Mouse (Mus musculus) heart, embryonic 12.5 days (tissue): ENCODE measurements around the gene 1700003F12Rik. TPM values are rescaled to one million over a fixed set of nuclear protein-coding genes. Genes with fewer than 3 reads are reported as not detected.

ENCODE experiments used
- ATAC-seq: fragments of 200-750 bp; cut with Nextera tagmentation; 2 replicates; pipeline ENCODE4 v1.8.0; 2017; ENCODE audit warnings: moderate TSS enrichment, moderate library complexity; ENCODE audit not compliant: insufficient number of reproducible peaks, low FRiP score
- H3K27ac ChIP-seq: fragments of 300-500 bp; sonication (generic); 2 replicates; pipeline ENCODE4 v1.5.1; 2016; ENCODE audit warnings: mild to moderate bottlenecking, moderate library complexity; ENCODE audit not compliant: poor library complexity, severe bottlenecking
- H3K27me3 ChIP-seq: fragments of 300-500 bp; sonication (generic); replicated peaks from 2 replicates; pipeline ENCODE4 v1.6.1; 2016; ENCODE audit warnings: mild to moderate bottlenecking, moderate library complexity
- H3K36me3 ChIP-seq: fragments of 300-500 bp; sonication (generic); 2 replicates; pipeline ENCODE4 v1.6.1; 2016; ENCODE audit warnings: mild to moderate bottlenecking, moderate library complexity
- H3K4me1 ChIP-seq: fragments of 300-500 bp; sonication (generic); replicated peaks from 2 replicates; pipeline ENCODE4 v1.6.1; 2016; ENCODE audit warnings: mild to moderate bottlenecking
- H3K4me2 ChIP-seq: fragments of 300-500 bp; sonication (generic); 2 replicates; pipeline ENCODE4 v1.6.1; 2016; ENCODE audit warnings: mild to moderate bottlenecking, moderate library complexity
- H3K4me3 ChIP-seq: fragments of 300-500 bp; sonication (generic); 2 replicates; pipeline ENCODE4 v1.5.1; 2016; ENCODE audit warnings: mild to moderate bottlenecking
- H3K9ac ChIP-seq: fragments of 300-500 bp; sonication (generic); 2 replicates; pipeline ENCODE4 v1.6.1; 2016; ENCODE audit warnings: mild to moderate bottlenecking, moderate library complexity
- H3K9me3 ChIP-seq: fragments of 300-500 bp; sonication (generic); replicated peaks from 2 replicates; pipeline ENCODE4 v1.6.1; 2016; ENCODE audit warnings: mild to moderate bottlenecking, moderate library complexity
- WGBS: fragments of 180-500 bp; shearing (Covaris S2); methylation state at CpG from one replicate; pipeline ENCODE4 v1.1.7; 2016; 5-methylcytosine and 5-hydroxymethylcytosine counted together
- polyA plus RNA-seq: library from polyadenylated mRNA; unstranded; fragments of >200 nt; fragmentation: Nextera tagmentation; extraction: Ambion mirVana; gene quantifications from 2 replicates; pipeline ENCODE4 v1.2.1, GENCODE M21; 2016

Gene 1700003F12Rik
- polyA plus RNA-seq, 1 experiment from 2014 or later, result 0.78 TPM

GRCm38 (mm10) chr2:154565562-154565961 is 18.7 kb downstream of the 1700003F12Rik start:
- ATAC-seq, result no peak
- H3K27ac ChIP-seq, result no peak overlapping the region
- H3K4me1 ChIP-seq, result peaks cover 32% of the 10 kb centered on the region
- 80% methylated on average over 3 of the region's 3 CpGs for whole genome bisulfite sequencing
- H3K36me3 ChIP-seq, result peaks cover 31% of the 10 kb centered on the region
- no peaks in the 10 kb centered on the region for H3K27me3 ChIP-seq
- H3K4me3 ChIP-seq, result no peak overlapping the region
- no peak overlapping the region for H3K4me2 ChIP-seq
- no peaks in the 10 kb centered on the region for H3K9me3 ChIP-seq
- 0 out of 2 replicates have a peak overlapping the region, but pooled peaks have one; percentile 8 for H3K9ac ChIP-seq

- no peak overlapping the region for H3K4me3 ChIP-seq
- H3K27me3 ChIP-seq, result no peaks in the 10 kb centered on the region
- H3K9ac ChIP-seq, result no peak overlapping the region
- H3K9me3 ChIP-seq, result no peaks in the 10 kb centered on the region
- no peak for ATAC-seq
- H3K4me2 ChIP-seq, result no peak overlapping the region
- peaks cover 36% of the 10 kb centered on the region for H3K4me1 ChIP-seq
- no peak overlapping the region for H3K27ac ChIP-seq
- WGBS, result 67% methylated on average over 8 of the region's 8 CpGs
- H3K36me3 ChIP-seq, result peaks cover 24% of the 10 kb centered on the region
These were observed 19.8 kb downstream of the 1700003F12Rik start for GRCm38 (mm10) chr2:154566641-154567040.

GRCm38 (mm10) chr2:154567766-154568165 is 20.9 kb downstream of the 1700003F12Rik start:
- Histone ChIP-seq H3K27me3 (no peaks in the 10 kb centered on the region), H3K4me3 (peak overlapping the region; percentile 93), H3K27ac (no peak overlapping the region), H3K4me1 (peaks cover 36% of the 10 kb centered on the region), H3K9me3 (no peaks in the 10 kb centered on the region), H3K36me3 (peaks cover 17% of the 10 kb centered on the region), H3K9ac (no peak overlapping the region; the same call in 1 of the 2 replicates), H3K4me2 (peak overlapping the region; percentile 86)
- ATAC-seq, result no peak
- WGBS, result 78% methylated on average over 2 of the region's 2 CpGs

GRCm38 (mm10) chr2:154568329-154569070 is 21.6 kb downstream of the 1700003F12Rik start:
- Histone ChIP-seq H3K4me3 (peak overlapping the region; percentile 93), H3K36me3 (peaks cover 9% of the 10 kb centered on the region), H3K9me3 (no peaks in the 10 kb centered on the region), H3K4me1 (peaks cover 36% of the 10 kb centered on the region), H3K9ac (peak overlapping the region; percentile 84), H3K27me3 (no peaks in the 10 kb centered on the region), H3K4me2 (peak overlapping the region; percentile 86), H3K27ac (peak overlapping the region; percentile 74)
- 20% methylated on average over 10 of the region's 10 CpGs for WGBS
- no peak for ATAC-seq

GRCm38 (mm10) chr2:154569071-154569748 is 22.3 kb downstream of the 1700003F12Rik start:
- peak overlapping the region; percentile 86 for H3K4me2 ChIP-seq
- peak overlapping the region; percentile 74 for H3K27ac ChIP-seq
- WGBS, result under 1% methylated on average over 70 of the region's 70 CpGs
- H3K9me3 ChIP-seq, result no peaks in the 10 kb centered on the region
- no peaks in the 10 kb centered on the region for H3K27me3 ChIP-seq
- H3K4me3 ChIP-seq, result peak overlapping the region; percentile 93
- H3K9ac ChIP-seq, result peak overlapping the region; percentile 84
- H3K4me1 ChIP-seq, result peaks cover 36% of the 10 kb centered on the region
- ATAC-seq, result peak; percentile 87
- H3K36me3 ChIP-seq, result peaks cover 2% of the 10 kb centered on the region

- Histone ChIP-seq H3K36me3 (no peaks in the 10 kb centered on the region), H3K27ac (peak within 1 kb of the TSS; percentile 74), H3K4me1 (peaks cover 36% of the 10 kb centered on the region), H3K27me3 (no peaks in the 10 kb centered on the region), H3K4me2 (peak within 1 kb of the TSS; percentile 86), H3K9ac (peak within 1 kb of the TSS; percentile 84), H3K9me3 (no peaks in the 10 kb centered on the region), H3K4me3 (peak within 1 kb of the TSS; percentile 93)
- peak; percentile 98 for ATAC-seq
- WGBS, result under 1% methylated on average over 35 of the region's 44 CpGs
These were observed 23.0 kb downstream of the 1700003F12Rik start, which contains the start of gene E2f1 for GRCm38 (mm10) chr2:154569836-154570286. Gene E2f1, minus strand, starts transcription at chr2:154569892.

- H3K4me1 ChIP-seq, result peaks cover 35% of the 10 kb centered on the region
- H3K4me2 ChIP-seq, result peak overlapping the region; percentile 86; the same call in 1 of the 2 replicates
- no peaks in the 10 kb centered on the region for H3K27me3 ChIP-seq
- 70% methylated on average over 4 of the region's 4 CpGs for WGBS
- H3K9me3 ChIP-seq, result no peaks in the 10 kb centered on the region
- H3K9ac ChIP-seq, result no peak overlapping the region
- no peaks in the 10 kb centered on the region for H3K36me3 ChIP-seq
- no peak overlapping the region for H3K27ac ChIP-seq
- ATAC-seq, result no peak
- H3K4me3 ChIP-seq, result 0 out of 2 replicates have a peak overlapping the region, but pooled peaks have one; percentile 93
These were observed 23.8 kb downstream of the 1700003F12Rik start for GRCm38 (mm10) chr2:154570666-154571065.

GRCm38 (mm10) chr2:154571266-154571665 is 24.4 kb downstream of the 1700003F12Rik start:
- Histone ChIP-seq H3K9me3 (no peaks in the 10 kb centered on the region), H3K4me3 (no peak overlapping the region), H3K27me3 (no peaks in the 10 kb centered on the region), H3K9ac (no peak overlapping the region), H3K36me3 (no peaks in the 10 kb centered on the region), H3K27ac (no peak overlapping the region), H3K4me1 (peaks cover 29% of the 10 kb centered on the region), H3K4me2 (no peak overlapping the region)
- ATAC-seq, result no peak
- WGBS, result 76% methylated on average over 4 of the region's 4 CpGs

GRCm38 (mm10) chr2:154571976-154572375 is 25.1 kb downstream of the 1700003F12Rik start:
- peaks cover 22% of the 10 kb centered on the region for H3K4me1 ChIP-seq
- no peaks in the 10 kb centered on the region for H3K36me3 ChIP-seq
- ATAC-seq, result no peak
- H3K4me3 ChIP-seq, result no peak overlapping the region
- no peaks in the 10 kb centered on the region for H3K27me3 ChIP-seq
- no peak overlapping the region for H3K4me2 ChIP-seq
- WGBS, result 77% methylated on average over 8 of the region's 8 CpGs
- H3K27ac ChIP-seq, result no peak overlapping the region
- H3K9ac ChIP-seq, result no peak overlapping the region
- no peaks in the 10 kb centered on the region for H3K9me3 ChIP-seq

GRCm38 (mm10) chr2:154572996-154573395 is 26.1 kb downstream of the 1700003F12Rik start:
- ATAC-seq, result no peak
- Histone ChIP-seq H3K4me1 (peaks cover 18% of the 10 kb centered on the region), H3K9ac (no peak overlapping the region), H3K4me2 (no peak overlapping the region), H3K36me3 (no peaks in the 10 kb centered on the region), H3K27me3 (no peaks in the 10 kb centered on the region), H3K4me3 (no peak overlapping the region), H3K9me3 (no peaks in the 10 kb centered on the region), H3K27ac (no peak overlapping the region)
- 75% methylated on average over 3 of the region's 3 CpGs for WGBS

- H3K4me3 ChIP-seq, result no peak overlapping the region
- no peaks in the 10 kb centered on the region for H3K36me3 ChIP-seq
- no peaks in the 10 kb centered on the region for H3K9me3 ChIP-seq
- H3K9ac ChIP-seq, result no peak overlapping the region
- H3K27ac ChIP-seq, result no peak overlapping the region
- 71% methylated on average over 7 of the region's 7 CpGs for WGBS
- H3K4me1 ChIP-seq, result peaks cover 8% of the 10 kb centered on the region
- ATAC-seq, result no peak
- H3K27me3 ChIP-seq, result no peaks in the 10 kb centered on the region
- H3K4me2 ChIP-seq, result no peak overlapping the region
These were observed 27.4 kb downstream of the 1700003F12Rik start for GRCm38 (mm10) chr2:154574271-154574670.
